Mouse (Mus musculus) central nervous system, embryonic 14 days (tissue): ENCODE measurements around the gene Psmc5. TPM values are rescaled to one million over a fixed set of nuclear protein-coding genes. Genes with fewer than 3 reads are reported as not detected.

Experiments used
- polyA plus RNA-seq: library from polyadenylated mRNA; depleted of rRNA; stranded (reverse); fragments of >200 nt; gene quantifications from 2 replicates; pipeline ENCODE4 v1.2.3, GENCODE M21; 2012; rRNA removed

Gene Psmc5
- polyA plus RNA-seq, result 211 and 214 TPM in 2 replicates

GRCm38 (mm10) chr11:106255685-106256451 lies at the start of gene Psmc5, which contains the start of gene Ftsj3:
Gene Psmc5 (plus strand): TSS chr11:106256154.
Gene Ftsj3 (minus strand): TSS chr11:106256079.

GRCm38 (mm10) chr11:106215927-106216729 lies 39.8 kb upstream of the Psmc5 start, which contains the start of gene Ccdc47:
Gene Ccdc47 (minus strand): TSS chr11:106216344.

GRCm38 (mm10) chr11:106216730-106217490 lies 39.0 kb upstream of the Psmc5 start, which contains the start of gene Ddx42:
Gene Ddx42 (plus strand): TSS chr11:106216926.

GRCm38 (mm10) chr11:106272644-106273310 lies 16.8 kb downstream of the Psmc5 start, which contains the start of gene Smarcd2:
Gene Smarcd2 (minus strand): TSS chr11:106272972.

GRCm38 (mm10) chr11:106276454-106276853 lies 20.5 kb downstream of the Psmc5 start, which contains the start of gene Tcam1:
Gene Tcam1 (plus strand): TSS chr11:106276672.

GRCm38 (mm10) chr11:106301765-106302164 lies 45.8 kb downstream of the Psmc5 start, which contains the start of gene Gh:
Gene Gh (minus strand): TSS chr11:106301865.

Other genes starting within 250 kb of the Psmc5 start
- 1.2 and 2.2 TPM in 2 replicates for gene Kcnh6, start 248.0 kb upstream of the Psmc5 start, polyA plus RNA-seq
- gene Dcaf7, start 219.3 kb upstream of the Psmc5 start, polyA plus RNA-seq, result 119 and 125 TPM in 2 replicates
- 13.0 and 14.4 TPM in 2 replicates for gene Taco1, start 190.1 kb upstream of the Psmc5 start, polyA plus RNA-seq
- 32.4 and 34.3 TPM in 2 replicates for gene Map3k3, start 171.5 kb upstream of the Psmc5 start, polyA plus RNA-seq
- 0.34 TPM in 1 of 2 replicates, not detected in the other for gene Gm10840, start 95.3 kb upstream of the Psmc5 start, polyA plus RNA-seq
- 117 and 125 TPM in 2 replicates for gene Limd2, start 95.3 kb upstream of the Psmc5 start, polyA plus RNA-seq
- 51.7 and 54.4 TPM in 2 replicates for gene Strada, start 54.0 kb upstream of the Psmc5 start, polyA plus RNA-seq
- 56.5 and 57.1 TPM in 2 replicates for gene Ccdc47, start 39.8 kb upstream of the Psmc5 start, polyA plus RNA-seq
- 64.0 and 68.3 TPM in 2 replicates for gene Ddx42, start 39.2 kb upstream of the Psmc5 start, polyA plus RNA-seq
- 41.8 and 42.3 TPM in 2 replicates for gene Ftsj3, start 75 bp upstream of the Psmc5 start, polyA plus RNA-seq
- gene Smarcd2, start 16.8 kb downstream of the Psmc5 start, polyA plus RNA-seq, result 41.7 and 56.1 TPM in 2 replicates
- 0.20 and 0.29 TPM in 2 replicates for gene Tcam1, start 20.5 kb downstream of the Psmc5 start, polyA plus RNA-seq
- gene Gh, start 45.7 kb downstream of the Psmc5 start, polyA plus RNA-seq, result not detected in 2 replicates
- gene Cd79b, start 58.6 kb downstream of the Psmc5 start, polyA plus RNA-seq, result 0.65 and 1.0 TPM in 2 replicates
- gene Scn4a, start 97.1 kb downstream of the Psmc5 start, polyA plus RNA-seq, result 0.02 and 0.36 TPM in 2 replicates
- gene Prr29, start 109.3 kb downstream of the Psmc5 start, polyA plus RNA-seq, result 0.09 and 0.10 TPM in 2 replicates
- 10.4 and 15.2 TPM in 2 replicates for gene Icam2, start 131.9 kb downstream of the Psmc5 start, polyA plus RNA-seq
- gene Ern1, start 231.7 kb downstream of the Psmc5 start, polyA plus RNA-seq, result 10.1 and 10.8 TPM in 2 replicates